Mouse (Mus musculus) midbrain, postnatal 0 days (tissue): ENCODE data around the gene Fignl2. TPM values are rescaled to one million over a fixed set of nuclear protein-coding genes. Genes with fewer than 3 reads are reported as not detected.

ENCODE experiments used
- ATAC-seq: fragments of 200-750 bp; cut with Nextera tagmentation; 2 replicates; pipeline ENCODE4 v1.8.0; 2017; ENCODE audit warnings: moderate number of reproducible peaks, mild to moderate bottlenecking, moderate TSS enrichment, moderate library complexity; ENCODE audit not compliant: low FRiP score
- DNase-seq: peaks from one replicate; pipeline ENCODE4 v3.0.0-alpha.2; 2015; ENCODE audit warnings: low spot score
- H3K27ac ChIP-seq: fragments of 300-500 bp; sonication (generic); 2 replicates; pipeline ENCODE4 v1.5.1; 2014; ENCODE audit warnings: low read depth, mild to moderate bottlenecking, low read length, mixed read lengths
- H3K27me3 ChIP-seq: fragments of 300-500 bp; sonication (generic); 2 replicates; pipeline ENCODE4 v1.6.1; 2014; ENCODE audit warnings: low read length, control low read depth, mixed read lengths; ENCODE audit not compliant: insufficient read depth
- H3K36me3 ChIP-seq: fragments of 300-500 bp; sonication (generic); 2 replicates; pipeline ENCODE4 v1.6.1; 2014; ENCODE audit warnings: low read length, control low read depth, mixed read lengths; ENCODE audit not compliant: insufficient read depth
- H3K4me1 ChIP-seq: fragments of 300-500 bp; sonication (generic); 2 replicates; pipeline ENCODE4 v1.6.1; 2014; ENCODE audit warnings: mild to moderate bottlenecking, control low read depth, antibody characterized with exemption, low read length, mixed read lengths; ENCODE audit not compliant: insufficient read depth
- H3K4me2 ChIP-seq: fragments of 300-500 bp; sonication (generic); 2 replicates; pipeline ENCODE4 v1.6.1; 2014; ENCODE audit warnings: low read depth, mild to moderate bottlenecking, low read length, mixed read lengths; ENCODE audit not compliant: poor library complexity, severe bottlenecking
- H3K4me3 ChIP-seq: fragments of 300-500 bp; sonication (generic); 2 replicates; pipeline ENCODE4 v1.5.1; 2014; ENCODE audit warnings: low read depth, mild to moderate bottlenecking, low read length, moderate library complexity
- H3K9ac ChIP-seq: fragments of 300-500 bp; sonication (generic); replicated peaks from 2 replicates; pipeline ENCODE4 v1.6.1; 2014; ENCODE audit warnings: mild to moderate bottlenecking, low read length, moderate library complexity, mixed read lengths; ENCODE audit not compliant: poor library complexity, severe bottlenecking
- H3K9me3 ChIP-seq: fragments of 300-500 bp; sonication (generic); 2 replicates; pipeline ENCODE4 v1.6.1; 2016; ENCODE audit warnings: low read length, control low read depth
- CTCF ChIP-seq: IDR thresholded peaks from 2 replicates; pipeline ENCODE4 v1.5.1; 2016; ENCODE audit warnings: antibody characterized with exemption, mild to moderate bottlenecking
- WGBS: fragments of 180-500 bp; shearing (Covaris S2); extraction: QIAGEN DNeasy Blood & Tissue Kit; methylation state at CpG from one replicate; pipeline ENCODE4 v1.1.7; 2014; 5-methylcytosine and 5-hydroxymethylcytosine counted together
- polyA plus RNA-seq: library from polyadenylated mRNA; unstranded; fragments of >200 nt; fragmentation: Nextera tagmentation; extraction: Ambion mirVana; gene quantifications from 2 replicates; pipeline ENCODE4 v1.2.1, GENCODE M21; 2015
- total RNA-seq: library from RNA; depleted of rRNA; stranded (reverse); fragments of >200 nt; gene quantifications from 2 replicates; pipeline ENCODE4 v1.2.3, GENCODE M21; 2014; rRNA removed

The Fignl2 gene
- total RNA-seq (1.0 and 3.4 TPM in 2 replicates), polyA plus RNA-seq (0.04 and 0.05 TPM in 2 replicates)

DNA sequence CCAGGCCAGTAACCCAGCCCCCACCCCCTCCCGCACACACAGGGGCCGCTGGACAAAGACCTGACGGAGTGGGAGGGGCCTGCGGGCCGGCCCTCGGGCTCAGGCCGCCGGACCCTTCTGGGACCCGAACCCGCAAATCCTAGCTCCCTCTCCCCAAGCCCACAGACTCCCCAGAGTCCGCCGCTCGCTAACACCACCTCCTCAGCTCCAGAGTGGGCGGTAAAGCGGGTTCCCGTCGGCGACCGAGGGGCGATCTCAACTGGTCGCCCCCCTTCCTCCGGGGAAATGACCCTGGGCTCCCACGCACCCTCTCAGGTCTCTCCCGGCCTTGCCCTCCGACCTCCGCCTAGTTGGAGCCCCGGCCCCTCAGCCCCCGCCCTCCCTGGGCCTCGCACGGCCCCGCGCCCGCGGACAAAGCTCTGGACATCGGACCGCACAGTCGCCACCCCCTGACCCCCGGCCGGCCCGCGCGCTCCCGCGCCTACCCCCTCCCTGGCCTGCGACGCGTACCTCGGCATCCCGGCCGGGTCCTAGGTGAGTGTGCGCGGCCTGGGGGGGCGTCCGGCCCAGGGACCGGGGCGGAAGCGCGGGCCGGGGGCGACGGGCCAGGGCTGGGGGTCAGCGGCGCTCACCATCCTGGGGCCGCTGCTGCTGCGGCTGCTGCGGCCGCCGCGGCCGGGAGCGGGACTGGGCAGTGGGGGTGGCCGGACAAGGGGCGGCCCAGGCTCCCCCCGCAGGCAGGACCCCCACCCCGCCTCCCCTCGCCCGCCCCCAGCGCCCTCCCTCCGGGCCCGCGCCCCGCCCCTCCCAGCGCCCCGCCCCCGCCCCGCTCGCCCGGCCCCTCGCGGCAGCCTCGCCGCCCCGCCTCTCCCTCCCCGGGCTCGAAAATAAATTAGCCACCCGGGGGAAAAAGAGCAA lies at the start of gene Fignl2:
TSS of gene Fignl2 (minus strand) at position 755 of the 918 bp plus-strand sequence.
- Histone ChIP-seq H3K36me3 (no peaks in the 10 kb centered on the region), H3K9me3 (no peaks in the 10 kb centered on the region), H3K27ac (0 out of 2 replicates have a peak within 1 kb of the TSS, but pooled peaks have one; percentile 38), H3K27me3 (no peaks in the 10 kb centered on the region), H3K4me3 (peak within 1 kb of the TSS; percentile 56), H3K4me1 (peaks cover 15% of the 10 kb centered on the region; the same call in 1 of the 2 replicates), H3K9ac (peak within 1 kb of the TSS; percentile 63), H3K4me2 (peak within 1 kb of the TSS; percentile 88)
- under 1% methylated on average over 50 of the region's 96 CpGs for WGBS
- ATAC-seq = no peak
- no peak for DNase-seq
- no peak for TF ChIP-seq CTCF

DNA sequence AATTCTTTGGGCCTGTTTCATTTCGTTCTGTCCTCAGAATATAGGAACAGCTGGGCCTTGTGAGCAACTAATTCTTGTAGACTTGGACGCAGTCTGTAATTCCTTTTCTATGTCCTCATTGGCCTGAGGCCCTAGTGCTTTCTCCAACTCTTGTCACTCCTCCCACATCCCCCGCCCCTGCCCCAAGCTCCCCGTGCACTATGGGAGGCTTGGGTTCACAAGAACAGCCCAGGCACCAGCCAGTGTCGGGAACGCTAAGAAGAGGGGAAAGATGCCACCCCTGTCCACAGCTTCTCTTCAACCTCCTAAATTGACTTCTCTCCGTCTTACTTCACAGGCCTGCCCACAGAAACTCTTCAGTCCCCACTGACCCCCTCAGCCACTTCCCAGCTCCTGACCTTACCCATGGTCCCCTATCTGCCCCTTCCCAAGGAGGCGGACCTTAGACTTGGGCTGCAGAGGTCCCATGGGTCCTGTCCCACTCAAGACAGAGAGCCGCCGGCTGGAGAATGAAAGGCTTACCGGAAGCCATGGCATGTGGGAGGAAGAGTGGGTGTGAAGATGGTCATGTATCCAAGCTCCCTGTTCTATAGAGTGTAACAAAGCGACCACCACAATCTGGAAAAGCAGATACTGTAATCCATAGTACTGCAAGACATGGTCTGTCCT lies 48.6 kb upstream of the Fignl2 start:
- DNase-seq = no peak
- TF ChIP-seq CTCF = no peak

DNA sequence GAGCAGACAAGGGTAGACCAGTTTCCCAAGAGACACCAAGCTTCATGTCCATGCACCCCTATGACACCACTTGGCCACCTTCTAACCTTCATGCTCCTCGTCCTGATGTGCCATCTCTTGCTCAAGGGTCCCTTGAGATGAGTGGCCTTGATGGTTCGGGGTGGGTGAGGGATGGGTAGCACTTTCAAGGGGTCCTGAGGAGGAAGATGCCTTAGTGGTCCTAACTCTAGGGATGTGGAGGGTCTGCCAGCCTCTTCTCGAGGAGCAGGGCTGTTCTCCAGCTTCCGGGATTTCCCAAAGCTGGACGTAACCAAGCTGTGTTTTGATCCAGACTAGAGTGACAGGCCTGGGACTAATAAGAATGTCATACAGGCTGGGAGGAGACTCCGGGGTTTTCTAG lies 47.2 kb upstream of the Fignl2 start:
- DNase-seq (no peak), ATAC-seq (no peak)
- Histone ChIP-seq H3K4me1 (0 out of 2 replicates have a peak, but pooled peaks cover 3% of the 10 kb centered on the region), H3K9ac (no peak overlapping the region), H3K36me3 (no peaks in the 10 kb centered on the region), H3K27me3 (peaks cover 23% of the 10 kb centered on the region), H3K27ac (no peak overlapping the region), H3K4me3 (no peak overlapping the region), H3K9me3 (no peaks in the 10 kb centered on the region), H3K4me2 (no peak overlapping the region)
- no peak for TF ChIP-seq CTCF
- WGBS = 90% methylated on average over 6 of the region's 6 CpGs

More for the DNA sequence above, 48.6 kb upstream of the Fignl2 start:
- H3K36me3 ChIP-seq = no peaks in the 10 kb centered on the region
- no peak for ATAC-seq
- H3K9ac ChIP-seq = no peak overlapping the region
- H3K9me3 ChIP-seq = no peaks in the 10 kb centered on the region
- WGBS = 82% methylated on average over 12 of the region's 12 CpGs
- peaks cover 23% of the 10 kb centered on the region for H3K27me3 ChIP-seq
- no peak overlapping the region for H3K27ac ChIP-seq
- no peak overlapping the region for H3K4me3 ChIP-seq
- no peak overlapping the region for H3K4me2 ChIP-seq
- 0 out of 2 replicates have a peak, but pooled peaks cover 3% of the 10 kb centered on the region for H3K4me1 ChIP-seq

DNA sequence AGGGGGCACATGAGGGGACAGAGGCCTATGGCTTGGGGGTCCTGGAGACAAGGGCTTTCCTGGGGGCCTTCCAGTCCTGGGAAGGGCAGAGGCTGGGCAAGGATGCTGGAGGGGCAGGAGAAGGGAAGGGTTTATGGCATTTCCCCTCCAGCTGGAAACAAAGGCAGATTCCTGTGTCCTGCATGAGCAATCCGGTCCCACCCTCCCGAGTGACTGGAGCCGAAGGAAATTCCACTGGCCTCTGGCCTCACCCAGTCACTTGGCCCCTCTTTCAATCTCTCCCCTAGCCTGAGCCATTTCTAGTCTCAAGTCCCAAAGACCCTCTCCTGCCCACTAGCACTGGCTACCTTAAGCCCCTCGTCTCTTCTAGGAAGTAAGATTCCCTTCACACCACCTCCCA lies 44.8 kb upstream of the Fignl2 start:
- Histone ChIP-seq H3K36me3 (no peaks in the 10 kb centered on the region), H3K4me3 (no peak overlapping the region), H3K9ac (no peak overlapping the region), H3K9me3 (no peaks in the 10 kb centered on the region), H3K27me3 (peaks cover 4% of the 10 kb centered on the region), H3K4me1 (no peaks in the 10 kb centered on the region), H3K27ac (no peak overlapping the region), H3K4me2 (no peak overlapping the region)
- TF ChIP-seq CTCF = no peak
- no peak for DNase-seq
- no peak for ATAC-seq
- WGBS = 41% methylated on average over 4 of the region's 4 CpGs

DNA sequence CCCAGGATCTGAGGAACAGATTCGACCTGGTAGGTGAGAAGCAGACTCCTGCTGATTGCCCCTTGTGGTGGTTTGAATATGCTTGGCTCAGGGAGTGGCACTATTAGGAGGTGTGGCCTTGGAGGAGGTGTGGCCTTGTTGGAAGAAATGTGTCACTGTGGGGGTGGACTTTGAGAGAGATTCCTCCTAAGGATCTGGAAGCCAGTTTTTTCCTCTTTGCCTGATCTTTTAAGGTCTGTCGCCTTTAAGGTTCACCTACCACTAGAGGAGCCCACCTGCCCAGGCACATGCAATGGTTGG lies 43.9 kb upstream of the Fignl2 start:
- Histone ChIP-seq H3K9me3 (no peaks in the 10 kb centered on the region), H3K36me3 (no peaks in the 10 kb centered on the region), H3K27me3 (no peaks in the 10 kb centered on the region; the same call in 1 of the 2 replicates), H3K9ac (no peak overlapping the region), H3K4me1 (no peaks in the 10 kb centered on the region), H3K27ac (no peak overlapping the region), H3K4me3 (no peak overlapping the region), H3K4me2 (no peak overlapping the region)
- no peak for ATAC-seq
- WGBS = 44% methylated on average over 2 of the region's 2 CpGs
- DNase-seq = no peak
- 0 out of 2 replicates have a peak, but pooled peaks have one; percentile 13 for TF ChIP-seq CTCF
